Mouse (Mus musculus): ENCODE results near the gene Rep15. TPM values are rescaled to one million over a fixed set of nuclear protein-coding genes. Genes with fewer than 3 reads are reported as not detected.

Rep15 gene
- polyA plus RNA-seq, 1 experiment from 2014 or later: 0.22 TPM

DNA sequence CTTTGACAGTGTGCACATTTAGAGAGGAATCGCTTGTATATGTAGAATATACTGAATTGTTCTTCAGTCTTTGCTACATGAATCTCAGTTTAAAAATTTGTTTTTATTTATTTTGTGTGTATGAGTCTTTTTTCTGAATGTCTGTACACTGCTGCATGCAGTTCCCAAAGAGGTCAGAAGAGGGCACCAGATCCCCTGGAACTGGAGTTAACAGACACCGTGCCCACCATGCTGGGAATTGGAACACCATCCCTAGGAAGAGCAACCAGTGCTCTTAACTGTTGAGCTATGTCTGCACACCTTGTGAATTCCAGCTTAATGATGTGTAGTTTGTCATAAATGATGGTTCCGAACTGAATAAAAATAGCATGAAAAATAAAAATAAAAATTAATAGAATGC, 24.2 kb upstream of the Rep15 start:
- Histone ChIP-seq H3K27ac (ENCODE audit: low read length) (no peak overlapping the region), H3K4me3 (ENCODE audit: low read depth, low read length) (no peak overlapping the region), H3K9ac (ENCODE audit: low read depth, low read length) (no peak overlapping the region), H3K4me1 (ENCODE audit: control insufficient read depth, low read depth, low read length) (no peaks in the 10 kb centered on the region), H3K27me3 (ENCODE audit: control insufficient read depth, insufficient read depth, low read depth, low read length) (no peaks in the 10 kb centered on the region), H3K36me3 (ENCODE audit: control insufficient read depth, insufficient read depth) (no peaks in the 10 kb centered on the region), H3K4me2 (ENCODE audit: low read depth, low read length) (no peak overlapping the region), H3K9me3 (replicated peaks; ENCODE audit: control insufficient read depth, low read length) (no peaks in the 10 kb centered on the region)
- no peak for ATAC-seq (ENCODE audit: low read depth)
- 49% methylated on average over 3 of the region's 3 CpGs for WGBS (ENCODE audit: insufficient replicate concordance)

DNA sequence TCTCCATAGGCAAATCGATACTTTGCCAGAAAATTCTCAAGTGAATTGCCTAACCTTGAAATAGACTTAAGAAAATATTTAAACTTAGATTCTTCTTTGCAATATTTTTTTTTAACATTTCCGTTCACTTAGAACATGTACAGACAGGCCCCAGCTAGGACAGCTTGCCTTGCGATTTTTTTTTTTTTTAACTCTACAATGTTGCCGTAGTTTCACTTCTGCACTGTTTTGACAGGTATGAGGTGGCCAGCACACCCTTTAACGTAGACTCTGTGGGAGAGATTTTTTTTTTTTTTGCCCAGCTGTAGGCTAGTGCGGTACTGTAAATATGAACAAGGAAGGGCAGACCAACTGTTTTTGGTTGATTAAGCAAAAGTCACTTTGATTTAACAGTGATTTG, 22.0 kb upstream of the Rep15 start:
- H3K9me3 ChIP-seq (replicated peaks; ENCODE audit: control insufficient read depth, low read length): no peaks in the 10 kb centered on the region

DNA sequence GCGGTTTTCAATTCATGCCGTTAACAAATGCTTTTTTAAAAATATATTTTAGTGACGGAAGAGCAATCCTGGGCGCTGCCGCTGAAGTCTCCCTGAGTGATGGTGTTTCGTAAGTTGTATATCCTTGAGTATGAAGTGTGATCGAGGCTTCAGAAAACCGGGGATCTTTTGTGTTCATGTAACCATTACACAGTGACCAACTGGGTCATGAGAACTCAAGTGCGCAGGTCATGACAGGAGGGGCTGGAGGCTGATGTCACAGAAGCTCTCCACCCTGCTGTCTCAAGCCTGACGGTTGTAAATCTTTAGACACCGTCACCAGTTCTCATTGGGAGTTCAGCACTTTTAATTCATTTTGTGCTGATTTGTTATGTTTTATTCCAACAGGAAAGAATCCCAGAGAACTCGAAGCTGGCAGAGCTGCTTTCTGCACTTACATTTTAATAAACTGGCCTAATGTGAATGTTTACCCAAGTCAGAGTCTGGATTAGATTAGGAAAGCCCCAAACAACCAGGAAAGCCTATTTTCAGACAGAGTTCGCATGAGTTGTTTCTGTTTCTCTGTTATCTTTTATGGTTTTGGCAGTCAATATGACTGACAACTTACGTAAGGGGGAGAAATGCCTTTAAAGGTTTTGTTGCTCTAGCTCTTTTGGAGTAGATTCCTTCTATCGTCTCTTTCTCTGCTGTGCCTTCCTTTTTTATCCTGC, 21.4 kb upstream of the Rep15 start:
- WGBS (ENCODE audit: insufficient replicate concordance): 73% methylated on average over 15 of the region's 15 CpGs
- H3K36me3 ChIP-seq (ENCODE audit: control insufficient read depth, insufficient read depth): no peaks in the 10 kb centered on the region
- H3K9ac ChIP-seq (ENCODE audit: low read depth, low read length): no peak overlapping the region
- H3K9me3 ChIP-seq (replicated peaks; ENCODE audit: control insufficient read depth, low read length): no peaks in the 10 kb centered on the region
- H3K4me3 ChIP-seq (ENCODE audit: low read depth, low read length): no peak overlapping the region
- no peaks in the 10 kb centered on the region for H3K4me1 ChIP-seq (ENCODE audit: control insufficient read depth, low read depth, low read length)
- no peak overlapping the region for H3K27ac ChIP-seq (ENCODE audit: low read length)
- no peak overlapping the region for H3K4me2 ChIP-seq (ENCODE audit: low read depth, low read length)
- no peak for ATAC-seq (ENCODE audit: low read depth)
- no peaks in the 10 kb centered on the region for H3K27me3 ChIP-seq (ENCODE audit: control insufficient read depth, insufficient read depth, low read depth, low read length)

More for the DNA sequence above, 22.0 kb upstream of the Rep15 start:
- no peak overlapping the region for H3K27ac ChIP-seq (ENCODE audit: low read length)
- no peaks in the 10 kb centered on the region for H3K36me3 ChIP-seq (ENCODE audit: control insufficient read depth, insufficient read depth)
- H3K27me3 ChIP-seq (ENCODE audit: control insufficient read depth, insufficient read depth, low read depth, low read length): no peaks in the 10 kb centered on the region
- ATAC-seq (ENCODE audit: low read depth): no peak
- H3K9ac ChIP-seq (ENCODE audit: low read depth, low read length): no peak overlapping the region
- H3K4me1 ChIP-seq (ENCODE audit: control insufficient read depth, low read depth, low read length): no peaks in the 10 kb centered on the region
- no peak overlapping the region for H3K4me3 ChIP-seq (ENCODE audit: low read depth, low read length)
- no peak overlapping the region for H3K4me2 ChIP-seq (ENCODE audit: low read depth, low read length)
- WGBS (ENCODE audit: insufficient replicate concordance): 64% methylated on average over 6 of the region's 6 CpGs

DNA sequence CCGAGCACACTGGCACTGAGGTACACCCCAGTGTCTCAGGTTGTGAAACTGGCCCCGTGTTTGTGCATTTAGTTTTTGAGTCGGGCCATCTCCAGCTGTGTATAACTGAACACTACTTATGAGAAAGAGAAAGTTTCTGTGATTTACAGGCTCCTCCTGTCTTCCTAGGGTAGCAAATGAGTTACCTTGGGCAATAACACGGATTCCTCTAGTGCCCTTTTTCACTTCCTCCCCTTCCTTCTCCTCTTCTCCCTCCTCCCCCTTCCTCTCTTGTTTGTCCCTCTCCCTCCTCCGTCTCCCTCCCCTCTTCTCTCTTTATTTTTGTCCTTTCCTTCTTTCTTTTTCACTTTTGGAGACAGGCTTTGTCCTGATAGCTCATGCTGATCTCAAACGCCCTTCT, 20.8 kb upstream of the Rep15 start:
- 56% methylated on average over 6 of the region's 6 CpGs for WGBS (ENCODE audit: insufficient replicate concordance)
- ATAC-seq (ENCODE audit: low read depth): no peak
- H3K27ac ChIP-seq (ENCODE audit: low read length): no peak overlapping the region

DNA sequence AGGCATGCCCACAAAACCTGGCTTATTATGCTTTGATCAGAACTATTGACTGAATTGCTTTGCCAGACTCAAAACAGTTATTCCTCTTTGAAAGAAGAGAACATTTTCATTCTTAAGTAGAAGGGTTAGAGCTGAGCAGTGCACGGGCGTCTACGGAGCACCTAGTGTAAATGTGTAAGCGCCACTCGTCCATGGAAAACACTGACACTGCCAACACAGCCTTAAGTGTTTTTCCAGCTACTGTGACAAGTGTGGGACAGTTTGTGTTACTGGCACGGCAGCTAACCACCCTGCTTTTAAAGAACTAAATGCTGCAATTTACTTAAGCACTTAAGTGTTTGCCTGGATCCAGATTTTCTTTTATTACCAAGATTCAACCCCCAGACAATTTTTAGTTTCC, 20.4 kb upstream of the Rep15 start:
- no peak overlapping the region for H3K9ac ChIP-seq (ENCODE audit: low read depth, low read length)
- H3K9me3 ChIP-seq (replicated peaks; ENCODE audit: control insufficient read depth, low read length): no peaks in the 10 kb centered on the region
- ATAC-seq (ENCODE audit: low read depth): no peak
- H3K4me2 ChIP-seq (ENCODE audit: low read depth, low read length): no peak overlapping the region
- H3K27me3 ChIP-seq (ENCODE audit: control insufficient read depth, insufficient read depth, low read depth, low read length): no peaks in the 10 kb centered on the region
- 77% methylated on average over 6 of the region's 6 CpGs for WGBS (ENCODE audit: insufficient replicate concordance)
- H3K4me3 ChIP-seq (ENCODE audit: low read depth, low read length): no peak overlapping the region
- no peaks in the 10 kb centered on the region for H3K36me3 ChIP-seq (ENCODE audit: control insufficient read depth, insufficient read depth)
- no peaks in the 10 kb centered on the region for H3K4me1 ChIP-seq (ENCODE audit: control insufficient read depth, low read depth, low read length)
- no peak overlapping the region for H3K27ac ChIP-seq (ENCODE audit: low read length)

More for the DNA sequence above, 20.8 kb upstream of the Rep15 start:
- no peak overlapping the region for H3K9ac ChIP-seq (ENCODE audit: low read depth, low read length)
- H3K4me1 ChIP-seq (ENCODE audit: control insufficient read depth, low read depth, low read length): no peaks in the 10 kb centered on the region
- H3K9me3 ChIP-seq (replicated peaks; ENCODE audit: control insufficient read depth, low read length): no peaks in the 10 kb centered on the region
- H3K4me2 ChIP-seq (ENCODE audit: low read depth, low read length): no peak overlapping the region
- no peaks in the 10 kb centered on the region for H3K27me3 ChIP-seq (ENCODE audit: control insufficient read depth, insufficient read depth, low read depth, low read length)
- no peak overlapping the region for H3K4me3 ChIP-seq (ENCODE audit: low read depth, low read length)
- no peaks in the 10 kb centered on the region for H3K36me3 ChIP-seq (ENCODE audit: control insufficient read depth, insufficient read depth)

DNA sequence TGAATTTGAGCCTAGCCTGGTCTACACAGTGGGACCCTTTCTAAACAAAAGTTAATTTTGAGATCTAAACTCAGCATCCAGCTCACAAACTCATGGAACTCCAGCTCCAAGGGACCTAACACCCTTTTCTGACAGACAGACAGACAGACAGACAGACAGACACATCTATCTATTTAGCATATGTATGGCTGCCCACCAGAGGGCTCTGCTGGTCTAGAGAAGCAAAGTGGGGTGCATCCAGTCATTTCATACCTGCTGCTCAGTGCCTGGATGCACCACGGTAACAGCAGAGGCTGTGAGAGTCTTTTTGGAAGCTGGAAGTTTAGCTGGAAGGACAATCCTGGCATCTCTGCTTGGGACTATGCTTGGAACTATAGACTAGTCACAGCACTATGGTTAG, 18.8 kb upstream of the Rep15 start:
- Histone ChIP-seq H3K4me3 (ENCODE audit: low read depth, low read length) (no peak overlapping the region), H3K4me2 (ENCODE audit: low read depth, low read length) (no peak overlapping the region), H3K36me3 (ENCODE audit: control insufficient read depth, insufficient read depth) (no peaks in the 10 kb centered on the region), H3K27me3 (ENCODE audit: control insufficient read depth, insufficient read depth, low read depth, low read length) (no peaks in the 10 kb centered on the region), H3K4me1 (ENCODE audit: control insufficient read depth, low read depth, low read length) (no peaks in the 10 kb centered on the region), H3K9ac (ENCODE audit: low read depth, low read length) (no peak overlapping the region), H3K27ac (ENCODE audit: low read length) (no peak overlapping the region), H3K9me3 (replicated peaks; ENCODE audit: control insufficient read depth, low read length) (no peaks in the 10 kb centered on the region)
- WGBS (ENCODE audit: insufficient replicate concordance): 54% methylated on average over 1 of the region's 1 CpGs
- ATAC-seq (ENCODE audit: low read depth): no peak

DNA sequence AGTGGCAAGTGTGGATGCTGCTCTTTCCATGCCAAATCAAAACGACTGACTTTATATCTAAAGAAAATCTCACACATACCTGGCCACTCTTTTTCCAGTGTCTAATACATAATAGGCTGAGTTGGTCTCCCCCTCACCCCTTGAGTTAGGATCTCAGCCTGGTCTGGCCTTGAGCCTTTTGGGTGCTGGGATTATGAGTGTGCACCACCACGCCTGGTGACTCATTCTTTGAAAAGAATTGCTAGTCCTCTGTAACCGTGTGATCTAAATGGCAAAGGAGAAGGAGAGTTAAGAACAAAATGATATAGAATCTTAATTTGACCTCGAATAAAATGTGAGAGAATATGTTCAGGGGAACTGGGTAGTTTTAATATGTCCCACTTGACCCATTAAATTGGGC, 14.5 kb upstream of the Rep15 start:
- Histone ChIP-seq H3K4me1 (ENCODE audit: control insufficient read depth, low read depth, low read length) (no peaks in the 10 kb centered on the region), H3K4me3 (ENCODE audit: low read depth, low read length) (no peak overlapping the region), H3K9ac (ENCODE audit: low read depth, low read length) (no peak overlapping the region), H3K27me3 (ENCODE audit: control insufficient read depth, insufficient read depth, low read depth, low read length) (no peaks in the 10 kb centered on the region), H3K9me3 (replicated peaks; ENCODE audit: control insufficient read depth, low read length) (no peaks in the 10 kb centered on the region), H3K4me2 (ENCODE audit: low read depth, low read length) (no peak overlapping the region), H3K36me3 (ENCODE audit: control insufficient read depth, insufficient read depth) (no peaks in the 10 kb centered on the region), H3K27ac (ENCODE audit: low read length) (no peak overlapping the region)
- ATAC-seq (ENCODE audit: low read depth): no peak
- 60% methylated on average over 4 of the region's 4 CpGs for WGBS (ENCODE audit: insufficient replicate concordance)

DNA sequence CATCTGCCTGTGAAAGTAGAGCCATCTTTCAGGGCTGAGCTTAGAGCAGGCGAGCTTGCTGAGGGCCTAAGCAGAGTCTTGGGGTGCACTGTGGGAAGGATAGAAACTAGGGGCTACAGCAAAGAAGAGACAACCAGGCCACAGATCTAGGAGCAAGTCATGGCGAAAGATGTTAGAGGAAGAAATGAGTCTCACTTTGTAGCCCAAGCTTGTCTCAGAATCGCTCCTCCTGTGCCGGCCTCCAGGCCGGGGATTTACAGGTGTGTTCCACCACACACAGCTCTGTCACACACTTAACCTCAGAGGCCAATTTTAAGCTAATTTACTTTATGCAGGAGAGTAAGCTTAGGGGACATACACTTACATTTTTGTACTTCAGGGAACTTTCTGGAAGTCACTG, 14.0 kb upstream of the Rep15 start:
- H3K27me3 ChIP-seq (ENCODE audit: control insufficient read depth, insufficient read depth, low read depth, low read length): no peaks in the 10 kb centered on the region
- H3K9ac ChIP-seq (ENCODE audit: low read depth, low read length): no peak overlapping the region
- H3K4me3 ChIP-seq (ENCODE audit: low read depth, low read length): no peak overlapping the region
- no peak overlapping the region for H3K4me2 ChIP-seq (ENCODE audit: low read depth, low read length)
- no peaks in the 10 kb centered on the region for H3K9me3 ChIP-seq (replicated peaks; ENCODE audit: control insufficient read depth, low read length)
- no peaks in the 10 kb centered on the region for H3K36me3 ChIP-seq (ENCODE audit: control insufficient read depth, insufficient read depth)
- ATAC-seq (ENCODE audit: low read depth): no peak
- WGBS (ENCODE audit: insufficient replicate concordance): 75% methylated on average over 5 of the region's 5 CpGs
- no peak overlapping the region for H3K27ac ChIP-seq (ENCODE audit: low read length)
- H3K4me1 ChIP-seq (ENCODE audit: control insufficient read depth, low read depth, low read length): no peaks in the 10 kb centered on the region

DNA sequence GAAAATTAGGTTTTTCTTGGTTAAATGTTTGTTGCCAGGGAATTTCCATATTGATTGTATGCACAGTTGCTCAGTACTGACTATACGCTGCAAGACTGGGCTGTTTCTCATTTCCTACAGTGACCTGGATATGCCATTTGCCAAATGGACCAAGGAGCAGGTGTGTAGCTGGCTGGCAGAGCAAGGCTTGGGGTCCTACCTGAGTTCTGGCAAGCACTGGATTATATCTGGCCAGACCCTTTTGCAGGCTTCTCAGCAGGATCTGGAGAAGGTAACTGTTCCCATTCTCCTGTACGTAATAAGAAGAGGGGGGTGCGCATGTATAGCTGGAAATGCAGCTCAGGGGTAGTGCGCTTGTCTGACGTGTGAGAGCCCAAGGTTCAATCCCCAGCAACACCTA, 11.2 kb upstream of the Rep15 start:
- ATAC-seq (ENCODE audit: low read depth): no peak
- H3K4me1 ChIP-seq (ENCODE audit: control insufficient read depth, low read depth, low read length): no peaks in the 10 kb centered on the region
- H3K27ac ChIP-seq (ENCODE audit: low read length): no peak overlapping the region
- 80% methylated on average over 5 of the region's 5 CpGs for WGBS (ENCODE audit: insufficient replicate concordance)
- H3K4me2 ChIP-seq (ENCODE audit: low read depth, low read length): no peak overlapping the region
- H3K9ac ChIP-seq (ENCODE audit: low read depth, low read length): no peak overlapping the region
- no peaks in the 10 kb centered on the region; the same call in 1 of the 2 replicates for H3K36me3 ChIP-seq (ENCODE audit: control insufficient read depth, insufficient read depth)
- no peaks in the 10 kb centered on the region for H3K27me3 ChIP-seq (ENCODE audit: control insufficient read depth, insufficient read depth, low read depth, low read length)
- H3K9me3 ChIP-seq (replicated peaks; ENCODE audit: control insufficient read depth, low read length): no peaks in the 10 kb centered on the region
- H3K4me3 ChIP-seq (ENCODE audit: low read depth, low read length): no peak overlapping the region
